Mouse (Mus musculus) effector memory CD4-positive, alpha-beta T cell, adult 7 months (primary cell): ENCODE results near the gene Ccdc61. TPM values are rescaled to one million over a fixed set of nuclear protein-coding genes. Genes with fewer than 3 reads are reported as not detected.

ENCODE experiments used
- polyA plus RNA-seq: library from polyadenylated mRNA; unstranded; fragments of 100-300 nt; shearing (Covaris generic); gene quantifications from one replicate; pipeline ENCODE4 v1.2.1, GENCODE M21; 2017

The Ccdc61 gene
- polyA plus RNA-seq, result 23.0 TPM

GRCm38 (mm10) chr7:18910241-18910831 lies at the start of gene Ccdc61:
TSS of gene Ccdc61 (minus strand) at chr7:18910415.

GRCm38 (mm10) chr7:18925162-18925938 lies 15.1 kb upstream of the Ccdc61 start, which contains the start of gene Nova2:
TSS of gene Nova2 (plus strand) at chr7:18925888.

DNA sequence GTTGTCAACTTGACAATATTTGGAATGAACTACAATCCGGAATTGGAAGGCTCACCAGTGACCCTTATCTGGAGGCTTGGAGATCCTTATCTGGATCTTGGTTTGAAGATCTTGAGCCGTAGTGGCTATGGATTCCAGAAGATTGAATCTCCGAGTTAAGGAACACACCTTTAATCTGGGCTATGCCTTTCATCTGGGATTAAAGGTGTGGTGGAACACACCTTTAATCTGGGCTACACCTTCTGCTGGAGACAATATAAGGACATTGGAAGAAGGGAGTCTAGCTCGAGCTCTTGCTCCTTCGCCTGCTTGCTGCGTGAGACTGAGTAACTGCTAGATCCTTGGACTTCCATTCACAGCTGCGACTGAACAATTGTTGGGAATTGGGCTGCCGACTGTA lies 39.2 kb downstream of the Ccdc61 start, which contains the start of gene Pglyrp1:
Gene Pglyrp1, plus strand, starts transcription at position 301 of the 400 bp plus-strand sequence.

Other genes with a start within 250 kb of the Ccdc61 start
- not detected for gene Psg20, start 224.2 kb downstream of the Ccdc61 start, polyA plus RNA-seq
- not detected for gene Psg22, start 192.3 kb downstream of the Ccdc61 start, polyA plus RNA-seq
- 0.18 TPM for gene Psg19, start 111.9 kb downstream of the Ccdc61 start, polyA plus RNA-seq
- gene Psg17, start 88.8 kb downstream of the Ccdc61 start, polyA plus RNA-seq, result not detected
- gene Mill2, start 70.4 kb downstream of the Ccdc61 start, polyA plus RNA-seq, result 1.1 TPM
- 84.2 TPM for gene Pglyrp1, start 39.1 kb downstream of the Ccdc61 start, polyA plus RNA-seq
- not detected for gene Nova2, start 15.5 kb upstream of the Ccdc61 start, polyA plus RNA-seq
- not detected for gene Nanos2, start 77.0 kb upstream of the Ccdc61 start, polyA plus RNA-seq
- 5.5 TPM for gene Mypop, start 80.8 kb upstream of the Ccdc61 start, polyA plus RNA-seq
- gene Irf2bp1, start 93.6 kb upstream of the Ccdc61 start, polyA plus RNA-seq, result 32.3 TPM
- gene Foxa3, start 113.1 kb upstream of the Ccdc61 start, polyA plus RNA-seq, result not detected
- 17.2 TPM for gene Sympk, start 114.0 kb upstream of the Ccdc61 start, polyA plus RNA-seq
- gene Rsph6a, start 144.3 kb upstream of the Ccdc61 start, polyA plus RNA-seq, result not detected
- not detected for gene Dmwd, start 165.8 kb upstream of the Ccdc61 start, polyA plus RNA-seq
- not detected for gene Dmpk, start 173.4 kb upstream of the Ccdc61 start, polyA plus RNA-seq
- gene Six5, start 184.2 kb upstream of the Ccdc61 start, polyA plus RNA-seq, result not detected
- not detected for gene Gm4969, start 208.0 kb upstream of the Ccdc61 start, polyA plus RNA-seq
- 10.6 TPM for gene Fbxo46, start 209.4 kb upstream of the Ccdc61 start, polyA plus RNA-seq
- 9.3 TPM for gene Qpctl, start 238.9 kb upstream of the Ccdc61 start, polyA plus RNA-seq
- gene Snrpd2, start 239.3 kb upstream of the Ccdc61 start, polyA plus RNA-seq, result 34.4 TPM